Mouse (Mus musculus) CH12.LX (cell line): ENCODE results near the gene Cops4. TPM values are rescaled to one million over a fixed set of nuclear protein-coding genes. Genes with fewer than 3 reads are reported as not detected.

Experiments
- DNase-seq: peaks from one replicate; pipeline ENCODE4 v3.0.0-alpha.2; 2013; ENCODE audit errors: extremely low read depth
- H3K27ac ChIP-seq: 2 replicates; pipeline ENCODE4 v1.5.1; 2012; ENCODE audit warnings: low read depth, mild to moderate bottlenecking, control low read depth, moderate library complexity; ENCODE audit not compliant: insufficient read depth
- H3K27me3 ChIP-seq: replicated peaks from 2 replicates; pipeline ENCODE3; 2012; ENCODE audit warnings: inconsistent platforms
- H3K36me3 ChIP-seq, 2 experiments: replicated peaks in 1 of 2; 2 replicates each; pipeline versions ENCODE3 to v1.6.1; 2012; ENCODE audit warnings: inconsistent platforms in 1 of 2, low read length in 1 of 2, mild to moderate bottlenecking in 1 of 2, mixed read lengths in 1 of 2, moderate library complexity in 1 of 2; ENCODE audit not compliant: control insufficient read depth in 1 of 2, insufficient read depth in 1 of 2
- H3K4me1 ChIP-seq, 2 experiments: 2 replicates each; pipeline ENCODE4 v1.6.1; 2012; ENCODE audit warnings: inconsistent platforms in 1 of 2, moderate library complexity in 1 of 2; ENCODE audit not compliant: insufficient read depth in 2 of 2, control insufficient read depth in 1 of 2
- H3K4me2 ChIP-seq: 2 replicates; pipeline ENCODE4 v1.6.1; 2012; ENCODE audit warnings: low read depth, mild to moderate bottlenecking, control low read depth; ENCODE audit not compliant: poor library complexity, insufficient read depth, severe bottlenecking
- H3K4me3 ChIP-seq, 3 experiments: fragments of 150-350 bp in 1 of 3; sonication (generic) in 1 of 3; replicated peaks in 1 of 3; 2 replicates each; pipeline versions ENCODE3 to v1.5.1; 2011 to 2012; ENCODE audit warnings: low read depth in 2 of 3, low read length in 2 of 3, mild to moderate bottlenecking in 2 of 3, moderate library complexity in 2 of 3, control low read depth in 1 of 3, improper control_type of control experiment in 1 of 3, inconsistent platforms in 1 of 3, mixed read lengths in 1 of 3; ENCODE audit not compliant: poor library complexity in 1 of 3
- H3K79me2 ChIP-seq: replicated peaks from 2 replicates; pipeline ENCODE4 v1.6.1; 2012; ENCODE audit warnings: mild to moderate bottlenecking, moderate library complexity; ENCODE audit not compliant: control insufficient read depth, poor library complexity, insufficient read depth, severe bottlenecking; ENCODE audit errors: extremely low read depth
- H3K9ac ChIP-seq: 2 replicates; pipeline ENCODE4 v1.6.1; 2012; ENCODE audit warnings: low read depth, mild to moderate bottlenecking, control low read depth, moderate library complexity; ENCODE audit not compliant: insufficient read depth
- H3K9me3 ChIP-seq: replicated peaks from 2 replicates; pipeline ENCODE3; 2012; ENCODE audit warnings: low read length, inconsistent platforms, mixed read lengths
- BHLHE40 ChIP-seq: IDR thresholded peaks from 2 replicates; pipeline ENCODE4 v1.6.1; 2011; ENCODE audit warnings: mild to moderate bottlenecking, low read depth, low read length, improper control_type of control experiment
- CHD1 ChIP-seq: IDR thresholded peaks from 2 replicates; pipeline ENCODE4 v1.6.1; 2012; ENCODE audit warnings: low read depth, low read length, improper control_type of control experiment, inconsistent platforms
- E2F4 ChIP-seq: IDR thresholded peaks from 2 replicates; pipeline ENCODE4 v1.6.1; 2011; ENCODE audit warnings: low read depth, low read length, improper control_type of control experiment; ENCODE audit not compliant: insufficient replicate concordance
- ELF1 ChIP-seq: IDR thresholded peaks from 2 replicates; pipeline ENCODE4 v1.6.1; 2014; ENCODE audit warnings: low read depth, mild to moderate bottlenecking, inconsistent platforms, low read length, improper control_type of control experiment
- EP300 ChIP-seq: IDR thresholded peaks from 2 replicates; pipeline ENCODE4 v1.6.1; 2011; ENCODE audit warnings: low read length, improper control_type of control experiment
- ETS1 ChIP-seq: conservative IDR thresholded peaks from 2 replicates; pipeline ENCODE4 v1.6.1; 2012; ENCODE audit warnings: low read depth, mild to moderate bottlenecking, inconsistent platforms, low read length, improper control_type of control experiment, moderate library complexity
- GABPA ChIP-seq: IDR thresholded peaks from 2 replicates; pipeline ENCODE4 v1.6.1; 2012; ENCODE audit warnings: low read depth, low read length, improper control_type of control experiment, inconsistent platforms; ENCODE audit not compliant: insufficient replicate concordance
- HCFC1 ChIP-seq: IDR thresholded peaks from 2 replicates; pipeline ENCODE4 v1.6.1; 2012; ENCODE audit warnings: low read depth, mild to moderate bottlenecking, inconsistent platforms, low read length, improper control_type of control experiment
- IRF4 ChIP-seq: IDR thresholded peaks from 2 replicates; pipeline ENCODE4 v1.6.1; 2014; ENCODE audit warnings: low read depth, mild to moderate bottlenecking, inconsistent platforms, low read length, improper control_type of control experiment
- JUN ChIP-seq: IDR thresholded peaks from 2 replicates; pipeline ENCODE4 v1.6.1; 2011; ENCODE audit warnings: low read depth, mild to moderate bottlenecking, low read length, improper control_type of control experiment, moderate library complexity; ENCODE audit not compliant: insufficient read depth
- JUND ChIP-seq: conservative IDR thresholded peaks from 2 replicates; pipeline ENCODE4 v1.6.1; 2011; ENCODE audit warnings: low read depth, low read length, improper control_type of control experiment
- KAT2A ChIP-seq: IDR thresholded peaks from 2 replicates; pipeline ENCODE4 v1.6.1; 2012; ENCODE audit warnings: low read length, improper control_type of control experiment, inconsistent platforms; ENCODE audit not compliant: insufficient replicate concordance
- MAFK ChIP-seq: IDR thresholded peaks from 2 replicates; pipeline ENCODE4 v1.6.1; 2011; ENCODE audit warnings: low read length, improper control_type of control experiment; ENCODE audit not compliant: insufficient replicate concordance
- MAX ChIP-seq: IDR thresholded peaks from 2 replicates; pipeline ENCODE4 v1.6.1; 2011; ENCODE audit warnings: low read length, improper control_type of control experiment
- MAZ ChIP-seq: IDR thresholded peaks from 2 replicates; pipeline ENCODE4 v1.6.1; 2012; ENCODE audit warnings: low read depth, mild to moderate bottlenecking, inconsistent platforms, low read length, improper control_type of control experiment, moderate library complexity
- MEF2A ChIP-seq: IDR thresholded peaks from 2 replicates; pipeline ENCODE4 v1.6.1; 2014; ENCODE audit warnings: low read depth, mild to moderate bottlenecking, inconsistent platforms, low read length, improper control_type of control experiment, borderline replicate concordance
- MXI1 ChIP-seq: IDR thresholded peaks from 2 replicates; pipeline ENCODE4 v1.6.1; 2011; ENCODE audit warnings: mild to moderate bottlenecking, low read depth, low read length, improper control_type of control experiment
- MYC ChIP-seq: IDR thresholded peaks from 2 replicates; pipeline ENCODE4 v1.6.1; 2011; ENCODE audit warnings: low read depth, mild to moderate bottlenecking, improper control_type of control experiment, low read length
- NELFE ChIP-seq: IDR thresholded peaks from 2 replicates; pipeline ENCODE4 v1.6.1; 2011; ENCODE audit warnings: low read depth, low read length, improper control_type of control experiment
- NRF1 ChIP-seq: IDR thresholded peaks from 2 replicates; pipeline ENCODE4 v1.6.1; 2014; ENCODE audit warnings: low read depth, mild to moderate bottlenecking, inconsistent platforms, low read length, improper control_type of control experiment, moderate library complexity
- POLR2AphosphoS2 ChIP-seq: IDR thresholded peaks from 2 replicates; pipeline ENCODE4 v1.6.1; 2011; ENCODE audit warnings: low read depth, low read length, improper control_type of control experiment
- RAD21 ChIP-seq: IDR thresholded peaks from 2 replicates; pipeline ENCODE4 v1.6.1; 2011; ENCODE audit warnings: low read depth, mild to moderate bottlenecking, low read length, improper control_type of control experiment, moderate library complexity
- RCOR1 ChIP-seq: conservative IDR thresholded peaks from 2 replicates; pipeline ENCODE4 v1.6.1; 2012; ENCODE audit warnings: low read depth, mild to moderate bottlenecking, inconsistent platforms, low read length, improper control_type of control experiment
- TBP ChIP-seq: conservative IDR thresholded peaks from 2 replicates; pipeline ENCODE4 v1.6.1; 2011; ENCODE audit warnings: low read depth, low read length, improper control_type of control experiment
- TCF12 ChIP-seq: IDR thresholded peaks from 2 replicates; pipeline ENCODE4 v1.6.1; 2014; ENCODE audit warnings: low read depth, mild to moderate bottlenecking, inconsistent platforms, low read length, improper control_type of control experiment
- USF1 ChIP-seq: IDR thresholded peaks from 2 replicates; pipeline ENCODE4 v1.6.1; 2014; ENCODE audit warnings: low read depth, mild to moderate bottlenecking, inconsistent platforms, low read length, improper control_type of control experiment
- USF2 ChIP-seq: conservative IDR thresholded peaks from 2 replicates; pipeline ENCODE4 v1.6.1; 2011; ENCODE audit warnings: low read depth, low read length, improper control_type of control experiment
- ZC3H11A ChIP-seq: IDR thresholded peaks from 2 replicates; pipeline ENCODE4 v1.6.1; 2012; ENCODE audit warnings: low read depth, mild to moderate bottlenecking, inconsistent platforms, low read length, improper control_type of control experiment
- ZKSCAN1 ChIP-seq: IDR thresholded peaks from 2 replicates; pipeline ENCODE4 v1.6.1; 2012; ENCODE audit warnings: low read depth, inconsistent platforms, low read length, improper control_type of control experiment, borderline replicate concordance
- ZMIZ1 ChIP-seq: IDR thresholded peaks from 2 replicates; pipeline ENCODE4 v1.6.1; 2012; ENCODE audit warnings: low read depth, mild to moderate bottlenecking, inconsistent platforms, low read length, improper control_type of control experiment
- ZNF384 ChIP-seq: IDR thresholded peaks from 2 replicates; pipeline ENCODE4 v1.6.1; 2012; ENCODE audit warnings: low read depth, low read length, improper control_type of control experiment, inconsistent platforms
- dilution Hi-C: fragments of 300-500 bp; cut with MboI; formaldehyde crosslinking; loops from 2 replicates; pipeline ENCODE4 v1.14.3; 2020; ENCODE audit warnings: low sequenced_read_pairs; ENCODE audit not compliant: extremely low pct_unique_long_range_greater_than_20kb, extremely low pct_ligation_motif_present
- in situ Hi-C: fragments of 300-500 bp; cut with MboI; formaldehyde crosslinking; loops from 3 replicates; pipeline ENCODE4 v1.14.3; 2019; ENCODE audit warnings: low sequenced_read_pairs, low pct_ligation_motif_present, low pct_unique_long_range_greater_than_20kb, mixed read lengths
- polyA plus RNA-seq: library from polyadenylated mRNA; unstranded; fragments of >175 nt; gene quantifications from 2 replicates; pipeline ENCODE4 v1.2.1, GENCODE M21; 2012; ENCODE audit warnings: low read depth; ENCODE audit not compliant: insufficient read length
- total RNA-seq, 2 experiments: library from RNA; depleted of rRNA; stranded (reverse); fragments of 300-350 nt in 1 of 2; fragments of >200 nt in 1 of 2; gene quantifications; 2 replicates each; pipeline ENCODE4 v1.2.3; 2012 to 2014

Gene Cops4
- total and polyA plus RNA-seq, 3 experiments = 122 to 264 (median 133) TPM

DNA sequence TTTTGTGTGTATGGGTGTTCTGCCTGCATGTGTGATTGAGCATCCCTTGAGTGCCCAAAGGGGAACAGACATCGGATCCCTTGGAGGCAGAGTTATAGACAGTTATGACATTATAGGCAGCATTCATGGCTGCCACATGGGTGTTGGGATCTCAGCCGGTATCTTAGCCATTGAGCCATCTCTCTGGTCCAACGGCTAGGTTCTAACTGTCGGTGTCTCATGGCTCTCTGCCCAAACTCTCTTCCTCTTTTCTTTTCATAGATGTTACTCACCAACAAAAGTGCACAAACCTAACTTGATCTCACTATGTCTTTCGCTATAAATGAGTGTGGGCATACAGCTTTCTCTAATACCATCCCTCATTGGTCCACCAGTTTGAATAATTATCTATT, 64.3 kb downstream of the Cops4 start:
- DNase-seq = peak; percentile 37
- peak overlapping the region; percentile 95 for H3K4me2 ChIP-seq
- peak overlapping the region; percentile 84 for H3K27ac ChIP-seq
- no peaks in the 10 kb centered on the region for H3K9me3 ChIP-seq
- peak overlapping the region; percentile 30 for H3K9ac ChIP-seq
- no peaks in the 10 kb centered on the region for H3K36me3 ChIP-seq
- H3K4me1 ChIP-seq = peaks cover 26 to 77% of the 10 kb centered on the region in 2 experiments
- H3K27me3 ChIP-seq = no peaks in the 10 kb centered on the region
- H3K79me2 ChIP-seq = no peaks in the 10 kb centered on the region
- TF ChIP-seq TBP (no peak), BHLHE40 (no peak), RAD21 (no peak), JUN (no peak), MAZ (0 out of 2 replicates have a peak, but pooled peaks have one; percentile 9), USF1 (no peak), TCF12 (peak; percentile 27; the same call in 1 of the 2 replicates), MYC (no peak), KAT2A (no peak), NELFE (no peak), ZNF384 (no peak), ZMIZ1 (0 out of 2 replicates have a peak, but pooled peaks have one; percentile 1), MAX (peak; percentile 39), CHD1 (no peak), RCOR1 (no peak; the same call in 1 of the 2 replicates), HCFC1 (no peak), MEF2A (no peak), ZKSCAN1 (no peak), MXI1 (peak; percentile 8; the same call in 1 of the 2 replicates), IRF4 (no peak)
- TF ChIP-seq, all 38 proteins: peak for 5
- H3K4me3 ChIP-seq = peak overlapping the region in 1 of 3 experiments; percentile 29
- dilution Hi-C loops = no loop called here
- in situ Hi-C loops = no loop called here

DNA sequence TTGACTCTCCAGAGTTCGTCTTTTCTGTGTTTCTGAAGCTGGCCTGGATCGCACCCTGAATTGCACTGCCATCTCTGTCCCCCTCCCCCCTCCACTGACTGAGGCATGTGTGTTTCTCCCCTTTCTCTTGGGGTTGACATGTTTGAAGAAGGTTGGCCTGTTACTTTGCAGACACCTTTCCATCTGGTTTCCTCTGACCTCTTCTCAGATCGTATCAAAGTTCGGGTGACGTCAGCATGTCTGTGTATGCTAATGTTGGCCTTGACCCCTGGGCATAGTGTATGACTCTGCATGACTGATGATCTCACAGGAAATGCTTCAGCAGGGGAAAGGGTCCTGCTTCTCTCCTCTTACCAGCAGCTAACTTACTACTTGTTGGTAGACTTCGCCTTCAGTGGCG, 65.0 kb downstream of the Cops4 start:
- no peaks in the 10 kb centered on the region for H3K27me3 ChIP-seq
- H3K9ac ChIP-seq = peak overlapping the region; percentile 30; the same call in 1 of the 2 replicates
- H3K36me3 ChIP-seq = no peaks in the 10 kb centered on the region
- H3K4me2 ChIP-seq = no peak overlapping the region
- H3K4me3 ChIP-seq = no peak overlapping the region
- peak; percentile 74 for DNase-seq
- H3K79me2 ChIP-seq = no peaks in the 10 kb centered on the region
- in situ Hi-C loops (no loop called here), dilution Hi-C loops (no loop called here)
- peaks cover 26 to 79% of the 10 kb centered on the region in 2 experiments for H3K4me1 ChIP-seq
- peak overlapping the region; percentile 62 for H3K27ac ChIP-seq
- no peaks in the 10 kb centered on the region for H3K9me3 ChIP-seq
- TF ChIP-seq E2F4 (no peak), USF2 (no peak), BHLHE40 (peak; percentile 61), MAFK (peak; percentile 47; the same call in 1 of the 2 replicates), POLR2AphosphoS2 (no peak), ETS1 (peak; percentile 89), CHD1 (no peak), IRF4 (peak; percentile 68), NRF1 (0 out of 2 replicates have a peak, but pooled peaks have one; percentile 26), RCOR1 (no peak; the same call in 1 of the 2 replicates), JUND (peak; percentile 86), ELF1 (peak; percentile 53; the same call in 1 of the 2 replicates), MEF2A (peak; percentile 58; the same call in 1 of the 2 replicates), ZNF384 (no peak), EP300 (peak; percentile 52), RAD21 (no peak), ZC3H11A (no peak), GABPA (peak; percentile 49; the same call in 1 of the 2 replicates), MAX (0 out of 2 replicates have a peak, but pooled peaks have one; percentile 68)
